Mouse (Mus musculus) heart, postnatal 0 days (tissue): ENCODE measurements around the gene Kcnmb2. TPM values are rescaled to one million over a fixed set of nuclear protein-coding genes. Genes with fewer than 3 reads are reported as not detected.

Experiments used
- ATAC-seq: fragments of 200-750 bp; cut with Nextera tagmentation; 2 replicates; pipeline ENCODE4 v1.8.0; 2017; ENCODE audit warnings: low read depth, moderate number of reproducible peaks, moderate library complexity; ENCODE audit not compliant: insufficient read depth
- DNase-seq: peaks from one replicate; pipeline ENCODE4 v3.0.0-alpha.2; 2016; ENCODE audit warnings: low spot score
- H3K27ac ChIP-seq: fragments of 300-500 bp; sonication (generic); 2 replicates; pipeline ENCODE4 v1.5.1; 2014; ENCODE audit warnings: low read depth, mild to moderate bottlenecking
- H3K27me3 ChIP-seq: fragments of 300-500 bp; sonication (generic); 2 replicates; pipeline ENCODE4 v1.6.1; 2014; ENCODE audit warnings: low read length, mixed read lengths; ENCODE audit not compliant: control insufficient read depth, insufficient read depth
- H3K36me3 ChIP-seq: fragments of 300-500 bp; sonication (generic); replicated peaks from 2 replicates; pipeline ENCODE4 v1.6.1; 2014; ENCODE audit warnings: low read length, mixed read lengths; ENCODE audit not compliant: control insufficient read depth, insufficient read depth
- H3K4me1 ChIP-seq: fragments of 300-500 bp; sonication (generic); 2 replicates; pipeline ENCODE4 v1.6.1; 2014; ENCODE audit warnings: antibody characterized with exemption; ENCODE audit not compliant: control insufficient read depth, insufficient read depth
- H3K4me2 ChIP-seq: fragments of 300-500 bp; sonication (generic); 2 replicates; pipeline ENCODE4 v1.6.1; 2014; ENCODE audit warnings: low read depth, mild to moderate bottlenecking, low read length, moderate library complexity
- H3K4me3 ChIP-seq: fragments of 300-500 bp; sonication (generic); 2 replicates; pipeline ENCODE4 v1.5.1; 2014; ENCODE audit warnings: low read depth, low read length
- H3K9ac ChIP-seq: fragments of 300-500 bp; sonication (generic); replicated peaks from 2 replicates; pipeline ENCODE4 v1.6.1; 2014; ENCODE audit warnings: low read depth, low read length, mixed read lengths
- H3K9me3 ChIP-seq: fragments of 300-500 bp; sonication (generic); replicated peaks from 2 replicates; pipeline ENCODE4 v1.6.1; 2016; ENCODE audit warnings: low read length; ENCODE audit not compliant: control insufficient read depth
- CTCF ChIP-seq: IDR thresholded peaks from 2 replicates; pipeline ENCODE4 v1.5.1; 2016; ENCODE audit warnings: antibody characterized with exemption, control low read depth, low read depth
- EP300 ChIP-seq: IDR thresholded peaks from 2 replicates; pipeline ENCODE4 v1.6.1; 2016; ENCODE audit warnings: antibody characterized with exemption, low read depth
- WGBS: fragments of 180-500 bp; shearing (Covaris S2); extraction: QIAGEN DNeasy Blood & Tissue Kit; methylation state at CpG from one replicate; pipeline ENCODE4 v1.1.7; 2014; 5-methylcytosine and 5-hydroxymethylcytosine counted together
- polyA plus RNA-seq: library from polyadenylated mRNA; unstranded; fragments of >200 nt; fragmentation: Nextera tagmentation; extraction: Ambion mirVana; gene quantifications from 2 replicates; pipeline ENCODE4 v1.2.1, GENCODE M21; 2015
- total RNA-seq: library from RNA; depleted of rRNA; stranded (reverse); fragments of >200 nt; gene quantifications from 2 replicates; pipeline ENCODE4 v1.2.3, GENCODE M21; 2014; ENCODE audit warnings: low replicate concordance

Kcnmb2 gene
- total and polyA plus RNA-seq, 2 experiments from 2014 or later, result 0.14 TPM; not detected in 1

- 0 out of 2 replicates have a peak, but pooled peaks cover 4% of the 10 kb centered on the region for H3K4me1 ChIP-seq
- H3K36me3 ChIP-seq, result no peaks in the 10 kb centered on the region
- WGBS, result 30% methylated on average over 5 of the region's 5 CpGs
- H3K9ac ChIP-seq, result no peak overlapping the region
- peak; percentile 11 for DNase-seq
- no peaks in the 10 kb centered on the region for H3K9me3 ChIP-seq
- no peak overlapping the region for H3K4me2 ChIP-seq
- no peaks in the 10 kb centered on the region for H3K27me3 ChIP-seq
- H3K27ac ChIP-seq, result no peak overlapping the region
- TF ChIP-seq EP300 (no peak), CTCF (peak; percentile 62)
- no peak for ATAC-seq
- H3K4me3 ChIP-seq, result no peak overlapping the region
Measured at GRCm38 (mm10) chr3:32188521-32188920, 286.2 kb downstream of the Kcnmb2 start.

- Histone ChIP-seq H3K4me1 (0 out of 2 replicates have a peak, but pooled peaks cover 9% of the 10 kb centered on the region), H3K36me3 (no peaks in the 10 kb centered on the region), H3K27ac (no peak overlapping the region; the same call in 1 of the 2 replicates), H3K4me2 (no peak overlapping the region), H3K4me3 (no peak overlapping the region), H3K9ac (no peak overlapping the region), H3K27me3 (no peaks in the 10 kb centered on the region), H3K9me3 (no peaks in the 10 kb centered on the region)
- TF ChIP-seq CTCF (0 out of 2 replicates have a peak, but pooled peaks have one; percentile 13), EP300 (no peak)
- WGBS, result 41% methylated on average over 2 of the region's 2 CpGs
- peak; percentile 40; the same call in 1 of the 2 replicates for ATAC-seq
- DNase-seq, result peak; percentile 20
Measured at GRCm38 (mm10) chr3:32188955-32189354, 286.6 kb downstream of the Kcnmb2 start.

DNA sequence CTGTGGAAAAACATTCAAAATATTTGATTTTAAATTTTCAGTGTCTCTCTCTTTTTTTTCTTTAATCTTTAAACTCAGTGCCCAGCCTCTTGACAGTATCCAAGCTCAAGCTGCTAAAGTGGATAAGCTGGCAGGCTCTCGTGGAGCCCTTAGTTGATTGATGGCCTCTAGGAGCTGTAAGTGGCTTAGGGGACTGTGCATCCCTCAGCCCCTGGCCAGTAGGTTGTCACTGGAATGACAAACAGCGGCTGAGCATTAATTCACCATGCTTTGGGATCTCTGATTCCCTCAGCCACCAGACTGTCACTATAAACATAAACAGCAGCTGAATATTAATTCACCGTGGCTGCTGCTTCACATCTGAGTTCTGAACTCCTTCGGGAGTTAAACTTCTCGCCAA is 287.6 kb downstream of the Kcnmb2 start:
- WGBS, result 51% methylated on average over 5 of the region's 5 CpGs
- no peak overlapping the region for H3K4me3 ChIP-seq
- ATAC-seq, result no peak

GRCm38 (mm10) chr3:32194014-32194413 is 291.7 kb downstream of the Kcnmb2 start:
- H3K9ac ChIP-seq, result no peak overlapping the region
- no peaks in the 10 kb centered on the region for H3K36me3 ChIP-seq
- ATAC-seq (peak; percentile 75), DNase-seq (peak; percentile 47)
- no peaks in the 10 kb centered on the region for H3K9me3 ChIP-seq
- peaks cover 15% of the 10 kb centered on the region; the same call in 1 of the 2 replicates for H3K4me1 ChIP-seq
- no peak overlapping the region for H3K4me3 ChIP-seq
- H3K4me2 ChIP-seq, result no peak overlapping the region
- H3K27me3 ChIP-seq, result no peaks in the 10 kb centered on the region
- no peak for TF ChIP-seq CTCF
- no peak for TF ChIP-seq EP300
- 36% methylated on average over 5 of the region's 5 CpGs for WGBS
- H3K27ac ChIP-seq, result no peak overlapping the region

More for the DNA sequence above, 287.6 kb downstream of the Kcnmb2 start:
- no peaks in the 10 kb centered on the region for H3K9me3 ChIP-seq
- DNase-seq, result no peak
- H3K9ac ChIP-seq, result no peak overlapping the region
- H3K4me1 ChIP-seq, result peaks cover 15% of the 10 kb centered on the region; the same call in 1 of the 2 replicates
- no peaks in the 10 kb centered on the region for H3K36me3 ChIP-seq
- no peaks in the 10 kb centered on the region for H3K27me3 ChIP-seq
- no peak overlapping the region for H3K27ac ChIP-seq
- TF ChIP-seq CTCF (no peak), EP300 (no peak)
- no peak overlapping the region for H3K4me2 ChIP-seq

DNA sequence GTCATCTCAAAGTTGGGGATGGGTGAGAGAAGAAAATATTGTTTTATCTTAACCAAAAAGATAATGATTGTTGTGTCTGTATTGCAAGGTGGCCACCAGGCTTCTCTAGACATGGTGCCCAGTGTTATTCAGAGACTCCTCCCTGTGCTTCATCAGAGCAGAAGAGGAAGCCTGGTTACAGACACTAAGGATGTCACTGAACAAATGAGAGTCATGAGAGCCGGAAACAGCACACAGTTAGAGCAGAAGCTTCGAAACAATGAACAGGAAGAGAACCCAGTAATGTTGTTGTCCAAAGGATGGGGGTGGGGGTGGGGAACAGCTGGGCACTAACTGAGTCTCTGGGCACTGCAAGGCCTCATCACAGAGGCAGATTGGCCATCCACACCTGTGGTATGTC is 324.4 kb downstream of the Kcnmb2 start:
- H3K4me2 ChIP-seq, result no peak overlapping the region
- H3K9me3 ChIP-seq, result no peaks in the 10 kb centered on the region
- DNase-seq, result no peak
- H3K9ac ChIP-seq, result no peak overlapping the region
- H3K27ac ChIP-seq, result no peak overlapping the region
- 69% methylated on average over 2 of the region's 2 CpGs for WGBS
- ATAC-seq, result no peak
- no peak for TF ChIP-seq CTCF
- no peak for TF ChIP-seq EP300
- no peaks in the 10 kb centered on the region for H3K4me1 ChIP-seq
- H3K27me3 ChIP-seq, result no peaks in the 10 kb centered on the region
- no peak overlapping the region for H3K4me3 ChIP-seq
- H3K36me3 ChIP-seq, result no peaks in the 10 kb centered on the region

DNA sequence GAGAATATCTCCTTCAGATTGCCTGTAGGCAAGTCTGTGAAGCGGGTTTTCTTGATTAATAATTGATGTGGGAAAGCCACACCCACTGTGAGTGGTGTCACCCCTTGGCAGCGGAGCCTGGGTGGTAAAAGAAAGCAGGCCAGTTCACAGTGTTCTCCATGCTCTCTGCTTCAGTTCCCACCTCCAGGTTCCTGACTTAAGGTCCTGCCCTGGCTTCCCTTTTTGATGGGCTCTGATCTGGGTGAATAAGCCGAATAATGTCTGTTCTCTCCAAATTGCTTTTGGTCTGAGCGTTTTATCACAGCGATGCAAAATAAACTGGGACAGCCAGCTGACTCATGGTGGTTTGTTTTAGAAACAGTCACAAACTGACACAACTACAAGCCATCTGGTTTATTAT is 334.5 kb downstream of the Kcnmb2 start:
- Histone ChIP-seq H3K4me1 (no peaks in the 10 kb centered on the region), H3K9me3 (no peaks in the 10 kb centered on the region), H3K27me3 (no peaks in the 10 kb centered on the region), H3K27ac (no peak overlapping the region), H3K4me2 (no peak overlapping the region), H3K36me3 (no peaks in the 10 kb centered on the region), H3K4me3 (no peak overlapping the region), H3K9ac (no peak overlapping the region)
- DNase-seq, result no peak
- WGBS, result 72% methylated on average over 5 of the region's 5 CpGs
- no peak for TF ChIP-seq CTCF
- TF ChIP-seq EP300, result no peak
- ATAC-seq, result no peak
